Mouse (Mus musculus): ENCODE measurements around the gene Snx9. TPM values are rescaled to one million over a fixed set of nuclear protein-coding genes. Genes with fewer than 3 reads are reported as not detected.

The Snx9 gene
- polyA plus RNA-seq, 1 experiment from 2014 or later = 37.5 TPM

GRCm38 (mm10) chr17:5939871-5940270 lies 98.7 kb downstream of the Snx9 start:
- peaks cover 30% of the 10 kb centered on the region for H3K4me1 ChIP-seq
- ATAC-seq (ENCODE audit: insufficient read depth, low FRiP score, low read depth) = no peak
- H3K4me2 ChIP-seq = 0 out of 2 replicates have a peak overlapping the region, but pooled peaks have one; percentile 3
- H3K9me3 ChIP-seq = no peaks in the 10 kb centered on the region
- H3K27ac ChIP-seq = 0 out of 2 replicates have a peak overlapping the region, but pooled peaks have one; percentile 3
- no peak overlapping the region for H3K4me3 ChIP-seq (replicated peaks)
- no peaks in the 10 kb centered on the region for H3K27me3 ChIP-seq (replicated peaks)
- no peaks in the 10 kb centered on the region for H3K36me3 ChIP-seq
- H3K9ac ChIP-seq = no peak overlapping the region
- 58% methylated on average over 12 of the region's 12 CpGs for WGBS

- under 1% methylated on average over 32 of the region's 38 CpGs for WGBS
- Histone ChIP-seq H3K4me3 (replicated peaks) (peak overlapping the region; percentile 84), H3K4me2 (peak overlapping the region; percentile 88), H3K9me3 (no peaks in the 10 kb centered on the region), H3K36me3 (no peaks in the 10 kb centered on the region), H3K4me1 (peaks cover 21% of the 10 kb centered on the region), H3K9ac (peak overlapping the region; percentile 39), H3K27me3 (replicated peaks) (no peaks in the 10 kb centered on the region), H3K27ac (peak overlapping the region; percentile 44)
- peak; percentile 90 for ATAC-seq (ENCODE audit: insufficient read depth, low FRiP score, low read depth)
Measured at GRCm38 (mm10) chr17:5940792-5941191, 99.7 kb downstream of the Snx9 start.

GRCm38 (mm10) chr17:5941230-5942043 lies 100.3 kb downstream of the Snx9 start, which contains the start of gene Synj2:
TSS of gene Synj2 (plus strand) at chr17:5941280.
- no peaks in the 10 kb centered on the region for H3K27me3 ChIP-seq (replicated peaks)
- peak; percentile 57 for ATAC-seq (ENCODE audit: insufficient read depth, low FRiP score, low read depth)
- no peaks in the 10 kb centered on the region for H3K9me3 ChIP-seq
- no peaks in the 10 kb centered on the region for H3K36me3 ChIP-seq
- H3K27ac ChIP-seq = peak within 1 kb of the TSS; percentile 85
- peak within 1 kb of the TSS; percentile 81 for H3K9ac ChIP-seq
- H3K4me1 ChIP-seq = peaks cover 18% of the 10 kb centered on the region; the same call in 1 of the 2 replicates
- peak within 1 kb of the TSS; percentile 84 for H3K4me3 ChIP-seq (replicated peaks)
- H3K4me2 ChIP-seq = peak within 1 kb of the TSS; percentile 89
- under 1% methylated on average over 41 of the region's 52 CpGs for WGBS

GRCm38 (mm10) chr17:5942156-5942555 lies 101.0 kb downstream of the Snx9 start:
- Histone ChIP-seq H3K9me3 (no peaks in the 10 kb centered on the region), H3K4me2 (peak overlapping the region; percentile 89), H3K36me3 (no peaks in the 10 kb centered on the region), H3K4me3 (replicated peaks) (peak overlapping the region; percentile 84), H3K4me1 (peaks cover 22% of the 10 kb centered on the region; the same call in 1 of the 2 replicates), H3K9ac (no peak overlapping the region), H3K27me3 (replicated peaks) (no peaks in the 10 kb centered on the region), H3K27ac (peak overlapping the region; percentile 85; the same call in 1 of the 2 replicates)
- WGBS = 47% methylated on average over 3 of the region's 3 CpGs
- no peak for ATAC-seq (ENCODE audit: insufficient read depth, low FRiP score, low read depth)

GRCm38 (mm10) chr17:5943053-5943452 lies 101.9 kb downstream of the Snx9 start:
- WGBS = 66% methylated on average over 1 of the region's 1 CpGs
- no peaks in the 10 kb centered on the region for H3K9me3 ChIP-seq
- H3K4me2 ChIP-seq = no peak overlapping the region
- H3K27ac ChIP-seq = no peak overlapping the region
- no peaks in the 10 kb centered on the region for H3K27me3 ChIP-seq (replicated peaks)
- peaks cover 24% of the 10 kb centered on the region; the same call in 1 of the 2 replicates for H3K4me1 ChIP-seq
- no peak overlapping the region for H3K9ac ChIP-seq
- ATAC-seq (ENCODE audit: insufficient read depth, low FRiP score, low read depth) = no peak
- H3K36me3 ChIP-seq = no peaks in the 10 kb centered on the region
- H3K4me3 ChIP-seq (replicated peaks) = no peak overlapping the region

GRCm38 (mm10) chr17:5947039-5947438 lies 105.9 kb downstream of the Snx9 start:
- no peak for ATAC-seq (ENCODE audit: insufficient read depth, low FRiP score, low read depth)
- Histone ChIP-seq H3K4me2 (no peak overlapping the region), H3K9me3 (no peaks in the 10 kb centered on the region), H3K4me3 (replicated peaks) (no peak overlapping the region), H3K4me1 (0 out of 2 replicates have a peak, but pooled peaks cover 9% of the 10 kb centered on the region), H3K27me3 (replicated peaks) (no peaks in the 10 kb centered on the region), H3K36me3 (no peaks in the 10 kb centered on the region), H3K27ac (no peak overlapping the region), H3K9ac (no peak overlapping the region)
- 60% methylated on average over 3 of the region's 3 CpGs for WGBS

GRCm38 (mm10) chr17:5952455-5952854 lies 111.3 kb downstream of the Snx9 start:
- no peak for ATAC-seq (ENCODE audit: insufficient read depth, low FRiP score, low read depth)

GRCm38 (mm10) chr17:5956350-5957000 lies 115.3 kb downstream of the Snx9 start:
- WGBS = 64% methylated on average over 2 of the region's 2 CpGs
- no peaks in the 10 kb centered on the region for H3K27me3 ChIP-seq (replicated peaks)
- no peaks in the 10 kb centered on the region for H3K9me3 ChIP-seq
- peak overlapping the region; percentile 82 for H3K27ac ChIP-seq
- peak; percentile 65 for ATAC-seq (ENCODE audit: insufficient read depth, low FRiP score, low read depth)
- H3K9ac ChIP-seq = no peak overlapping the region
- H3K36me3 ChIP-seq = no peaks in the 10 kb centered on the region
- no peak overlapping the region for H3K4me2 ChIP-seq
- H3K4me3 ChIP-seq (replicated peaks) = no peak overlapping the region
- H3K4me1 ChIP-seq = peaks cover 33% of the 10 kb centered on the region

More at GRCm38 (mm10) chr17:5952455-5952854, 111.3 kb downstream of the Snx9 start:
- Histone ChIP-seq H3K9ac (no peak overlapping the region), H3K4me2 (no peak overlapping the region), H3K27me3 (replicated peaks) (no peaks in the 10 kb centered on the region), H3K9me3 (no peaks in the 10 kb centered on the region), H3K27ac (no peak overlapping the region), H3K4me3 (replicated peaks) (no peak overlapping the region), H3K36me3 (no peaks in the 10 kb centered on the region), H3K4me1 (peaks cover 5% of the 10 kb centered on the region)
- 67% methylated on average over 4 of the region's 4 CpGs for WGBS

- Histone ChIP-seq H3K27ac (peak overlapping the region; percentile 82), H3K36me3 (no peaks in the 10 kb centered on the region), H3K4me3 (replicated peaks) (no peak overlapping the region), H3K27me3 (replicated peaks) (no peaks in the 10 kb centered on the region), H3K4me1 (peaks cover 33% of the 10 kb centered on the region), H3K4me2 (no peak overlapping the region), H3K9ac (no peak overlapping the region), H3K9me3 (no peaks in the 10 kb centered on the region)
- no peak for ATAC-seq (ENCODE audit: insufficient read depth, low FRiP score, low read depth)
- WGBS = 35% methylated on average over 3 of the region's 3 CpGs
Measured at GRCm38 (mm10) chr17:5957097-5957496, 116.0 kb downstream of the Snx9 start.

GRCm38 (mm10) chr17:5958229-5958628 lies 117.1 kb downstream of the Snx9 start:
- no peaks in the 10 kb centered on the region for H3K36me3 ChIP-seq
- WGBS = 89% methylated on average over 5 of the region's 5 CpGs
- no peak overlapping the region for H3K9ac ChIP-seq
- no peak for ATAC-seq (ENCODE audit: insufficient read depth, low FRiP score, low read depth)
- H3K27ac ChIP-seq = peak overlapping the region; percentile 84
- peak overlapping the region; percentile 42 for H3K4me2 ChIP-seq
- H3K27me3 ChIP-seq (replicated peaks) = no peaks in the 10 kb centered on the region
- H3K4me1 ChIP-seq = peaks cover 33% of the 10 kb centered on the region
- H3K9me3 ChIP-seq = no peaks in the 10 kb centered on the region
- no peak overlapping the region for H3K4me3 ChIP-seq (replicated peaks)

- Histone ChIP-seq H3K27me3 (replicated peaks) (no peaks in the 10 kb centered on the region), H3K4me2 (peak overlapping the region; percentile 42), H3K27ac (peak overlapping the region; percentile 84), H3K9me3 (no peaks in the 10 kb centered on the region), H3K9ac (no peak overlapping the region), H3K36me3 (no peaks in the 10 kb centered on the region), H3K4me3 (replicated peaks) (peak overlapping the region; percentile 4; the same call in 1 of the 2 replicates), H3K4me1 (peaks cover 35% of the 10 kb centered on the region)
- WGBS = 77% methylated on average over 10 of the region's 10 CpGs
- no peak for ATAC-seq (ENCODE audit: insufficient read depth, low FRiP score, low read depth)
Measured at GRCm38 (mm10) chr17:5958636-5959035, 117.5 kb downstream of the Snx9 start.

GRCm38 (mm10) chr17:5959096-5959495 lies 118.0 kb downstream of the Snx9 start:
- ATAC-seq (ENCODE audit: insufficient read depth, low FRiP score, low read depth) = peak; percentile 67
- H3K9ac ChIP-seq = no peak overlapping the region
- peak overlapping the region; percentile 84 for H3K27ac ChIP-seq
- peaks cover 36% of the 10 kb centered on the region for H3K4me1 ChIP-seq
- peak overlapping the region; percentile 4; the same call in 1 of the 2 replicates for H3K4me3 ChIP-seq (replicated peaks)
- H3K27me3 ChIP-seq (replicated peaks) = no peaks in the 10 kb centered on the region
- H3K36me3 ChIP-seq = no peaks in the 10 kb centered on the region
- WGBS = 48% methylated on average over 7 of the region's 7 CpGs
- peak overlapping the region; percentile 42 for H3K4me2 ChIP-seq
- no peaks in the 10 kb centered on the region for H3K9me3 ChIP-seq

Data from stomach, embryonic 15.5 days (tissue).